Mouse (Mus musculus): ENCODE measurements around the gene Stum.

DNA sequence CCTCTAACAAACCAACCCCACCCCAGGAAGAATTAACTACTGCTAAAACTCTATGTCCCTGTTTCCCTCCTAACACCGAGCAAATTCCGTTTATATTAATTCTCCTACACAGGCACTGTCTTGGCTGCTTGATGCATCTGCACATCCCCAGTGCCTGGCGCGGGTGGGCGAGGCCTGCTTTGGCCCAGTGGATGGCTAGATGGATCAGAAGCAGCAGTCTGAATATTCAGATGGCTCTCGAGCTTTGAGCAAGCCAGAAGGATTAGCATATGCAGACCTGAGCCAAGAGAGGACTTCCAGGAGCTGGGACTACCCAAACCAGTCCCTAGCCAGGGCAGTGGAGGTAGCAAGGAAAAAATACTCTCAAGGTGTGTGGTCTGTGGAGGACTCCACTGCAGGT, 3.0 kb downstream of the Stum start:
- TF ChIP-seq CTCF (IDR thresholded peaks at IDR 0.05; ENCODE audit: low read depth, low read length) (no peak), POLR2AphosphoS5 (IDR thresholded peaks at IDR 0.05; ENCODE audit: insufficient replicate concordance, low read depth, low read length) (no peak), GATA1 (IDR thresholded peaks at IDR 0.05; ENCODE audit: borderline replicate concordance, low read length) (no peak)
